Mouse (Mus musculus) layer of hippocampus, adult 6 months (tissue): Measurements from ENCODE around the gene Slc35a3. TPM values are rescaled to one million over a fixed set of nuclear protein-coding genes. Genes with fewer than 3 reads are reported as not detected.

Experiments used
- long read RNA-seq, 2 experiments: library from polyadenylated mRNA; unstranded; transcript quantifications; one replicate each; pipeline ENCODE4 v2.0.0; 2019 to 2020
- polyA plus RNA-seq: library from polyadenylated mRNA; unstranded; fragments of <200 nt; fragmentation: Nextera tagmentation; gene quantifications from 2 replicates; pipeline ENCODE4 v1.2.3, GENCODE M21; 2021

Slc35a3 gene
- 8.8 and 9.6 TPM in 2 replicates for polyA plus RNA-seq
- long read RNA-seq, experiment 1, full-length matches to known transcripts = 1 of 5 reads
- long read RNA-seq, experiment 1, partial matches to known transcripts = 0 of 5 reads
- long read RNA-seq, experiment 1, other reads (novel, unspliced or antisense) = 4 of 5 reads
- long read RNA-seq, experiment 2, full-length matches to known transcripts = 24 of 41 reads
- long read RNA-seq, experiment 2, partial matches to known transcripts = 2 of 41 reads
- long read RNA-seq, experiment 2, other reads (novel, unspliced or antisense) = 15 of 41 reads

GRCm38 (mm10) chr3:116712436-116712881 is at the start of gene Slc35a3:
Slc35a3 (minus strand) TSS chr3:116712831.

GRCm38 (mm10) chr3:116681160-116681559 is 31.5 kb downstream of the Slc35a3 start, which contains the start of gene Gm43191:
Gm43191 (minus strand) TSS chr3:116681260.

GRCm38 (mm10) chr3:116662463-116662863 is 50.2 kb downstream of the Slc35a3 start, which contains the start of gene Mfsd14a:
Mfsd14a (minus strand) TSS chr3:116662677.

Other genes starting within 250 kb of the Slc35a3 start
- gene Rtca, start 204.6 kb downstream of the Slc35a3 start, polyA plus RNA-seq = 68.8 and 74.8 TPM in 2 replicates
- gene Dbt, start 199.8 kb downstream of the Slc35a3 start, polyA plus RNA-seq = 7.8 and 9.9 TPM in 2 replicates
- gene Lrrc39, start 149.9 kb downstream of the Slc35a3 start, polyA plus RNA-seq = 0.14 TPM in 1 of 2 replicates, not detected in the other
- 1.5 and 1.6 TPM in 2 replicates for gene Sass6, start 117.8 kb downstream of the Slc35a3 start, polyA plus RNA-seq
- gene Trmt13, start 98.2 kb downstream of the Slc35a3 start, polyA plus RNA-seq = 3.4 and 5.2 TPM in 2 replicates
- 55.7 and 57.5 TPM in 2 replicates for gene Mfsd14a, start 50.2 kb downstream of the Slc35a3 start, polyA plus RNA-seq
- gene Gm43191, start 31.6 kb downstream of the Slc35a3 start, polyA plus RNA-seq = not detected in 2 replicates
- gene Agl, start 95.3 kb upstream of the Slc35a3 start, polyA plus RNA-seq = 5.7 and 6.2 TPM in 2 replicates
- gene Frrs1, start 146.6 kb upstream of the Slc35a3 start, polyA plus RNA-seq = 0.93 and 2.3 TPM in 2 replicates